Mouse (Mus musculus) thymus, postnatal 14 days (tissue): Measurements from ENCODE around the gene Snrpa1.

ENCODE experiments used
- DNase-seq: peaks from one replicate; pipeline ENCODE4 v3.0.0; 2021

Gene Snrpa1

DNA sequence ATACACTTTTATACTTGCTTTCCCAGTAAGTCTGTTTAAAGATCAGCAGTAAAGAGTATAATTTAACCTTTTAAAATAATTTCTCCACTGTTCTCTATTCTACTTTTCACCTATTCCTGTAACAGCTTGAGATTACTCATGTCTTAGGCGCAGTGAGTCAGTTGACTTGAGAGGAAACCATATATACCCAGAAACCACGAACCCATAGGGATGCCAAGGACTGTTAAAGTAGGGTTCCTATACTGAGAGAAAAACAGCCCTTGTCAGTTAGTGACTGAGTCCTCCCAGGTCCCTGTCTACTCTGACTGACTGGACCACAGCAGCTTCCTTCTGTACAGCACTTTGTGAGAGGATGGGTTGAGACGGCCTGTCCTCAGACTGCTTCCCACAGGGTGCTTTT is 59.2 kb downstream of the Snrpa1 start:
- no peak for DNase-seq

DNA sequence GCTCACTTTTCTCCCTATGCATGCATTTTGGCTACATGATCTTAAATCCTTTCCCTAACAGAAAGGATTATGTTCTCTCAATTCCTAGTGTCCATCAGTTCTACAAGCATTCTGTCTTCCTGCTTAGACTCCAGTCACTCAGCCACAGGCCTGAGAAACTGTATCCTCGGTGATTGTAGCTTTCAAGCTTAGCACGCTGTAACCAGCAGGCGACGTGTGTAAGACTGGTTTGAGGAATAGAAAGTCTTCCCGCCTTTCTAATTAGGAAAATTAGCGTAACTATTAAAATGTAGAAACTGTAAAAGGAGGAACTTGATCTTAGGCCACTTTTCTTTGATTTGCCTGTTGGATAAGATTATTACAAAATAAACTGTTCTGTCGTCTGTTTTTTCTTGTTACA is 60.0 kb downstream of the Snrpa1 start:
- no peak for DNase-seq

DNA sequence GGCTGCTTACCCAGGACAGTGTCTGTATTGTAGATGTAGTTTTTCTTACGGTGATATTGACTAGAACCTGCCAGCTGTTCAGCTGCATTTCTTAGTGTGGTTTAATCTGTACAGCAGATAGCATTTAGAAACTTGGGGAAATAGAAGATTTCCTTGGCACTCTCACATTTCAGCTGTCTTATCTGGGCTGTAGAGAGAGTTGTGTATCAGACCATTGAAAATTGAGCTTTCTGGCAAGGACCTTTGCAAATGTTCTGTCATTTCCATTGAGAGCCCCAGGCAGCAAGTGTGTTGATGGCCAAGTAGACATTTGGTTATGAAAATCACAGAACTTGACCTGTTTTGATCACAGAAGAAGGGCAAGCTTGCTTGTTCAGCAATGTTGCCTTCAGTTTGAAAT is 61.3 kb downstream of the Snrpa1 start:
- no peak for DNase-seq

DNA sequence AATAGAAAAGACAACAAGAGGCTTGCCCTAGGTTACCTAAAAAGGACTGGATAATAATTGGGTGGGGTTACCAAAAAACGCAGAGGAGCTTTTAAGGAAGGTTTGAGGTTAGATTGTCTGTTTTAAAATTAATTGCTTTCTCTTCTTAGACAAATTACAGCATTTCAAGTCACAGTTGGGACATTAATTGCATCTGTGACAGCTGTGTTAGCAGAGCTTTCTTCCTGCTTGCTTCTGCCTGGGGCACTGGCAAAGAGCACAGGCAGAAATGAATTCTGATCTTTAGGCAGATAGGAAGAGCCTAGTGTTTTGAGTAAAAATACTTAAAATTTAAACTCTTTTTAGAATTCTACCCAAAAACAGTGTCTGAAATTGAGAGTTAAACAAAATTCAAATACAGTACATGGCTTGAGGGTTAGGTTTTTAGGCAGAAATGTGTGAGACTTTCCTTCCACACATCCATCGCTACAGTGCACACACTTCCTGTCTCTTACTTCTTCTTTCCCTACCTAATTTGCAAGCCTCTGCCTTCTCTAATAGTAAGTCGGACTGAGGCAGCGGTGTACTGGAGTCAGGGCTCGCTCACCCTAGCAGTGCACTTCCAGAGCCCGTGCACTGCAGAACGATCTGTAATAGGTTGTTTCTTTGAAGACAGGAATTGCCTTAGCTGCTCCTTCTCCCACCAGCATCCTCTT is 62.0 kb downstream of the Snrpa1 start:
- no peak for DNase-seq
